Mouse (Mus musculus): ENCODE measurements at regions not wholly inside any gene's neighbourhood (a gene's known extent, or its start where the extent isn't known, plus 50 kb on each side); places are given as distances from the start of the nearest gene placed in this dataset.

DNA sequence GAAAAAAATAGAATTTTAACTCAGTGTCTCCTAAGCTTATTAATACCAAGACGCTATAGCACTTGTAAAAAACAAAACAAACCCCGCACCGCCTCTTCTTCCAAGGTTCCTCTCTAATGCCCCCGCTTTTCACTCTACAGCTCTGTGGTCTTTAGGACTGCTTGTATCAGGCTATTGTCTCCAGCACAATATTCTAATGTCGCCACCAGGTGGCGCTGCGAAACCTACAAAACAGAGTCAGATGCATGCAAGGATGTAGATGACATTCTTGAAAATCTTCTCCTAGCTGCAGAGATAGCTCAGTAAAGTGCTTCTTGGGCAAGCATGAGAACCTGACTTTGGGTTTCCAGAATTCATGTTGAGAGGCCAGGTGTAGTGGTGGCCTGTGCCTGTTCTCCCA is 75.9 kb upstream of the C2cd4b start:
- intact Hi-C loops (cut with DNase I) = loop anchor here (10.0 kb wide), 1 partner anchor 281 kb away; no protein-coding TSS in a partner anchor
- peak; percentile 62 to 64 for DNase-seq (ENCODE audit: extremely low spot score in 1 of 2, low spot score in 2 of 2)

DNA sequence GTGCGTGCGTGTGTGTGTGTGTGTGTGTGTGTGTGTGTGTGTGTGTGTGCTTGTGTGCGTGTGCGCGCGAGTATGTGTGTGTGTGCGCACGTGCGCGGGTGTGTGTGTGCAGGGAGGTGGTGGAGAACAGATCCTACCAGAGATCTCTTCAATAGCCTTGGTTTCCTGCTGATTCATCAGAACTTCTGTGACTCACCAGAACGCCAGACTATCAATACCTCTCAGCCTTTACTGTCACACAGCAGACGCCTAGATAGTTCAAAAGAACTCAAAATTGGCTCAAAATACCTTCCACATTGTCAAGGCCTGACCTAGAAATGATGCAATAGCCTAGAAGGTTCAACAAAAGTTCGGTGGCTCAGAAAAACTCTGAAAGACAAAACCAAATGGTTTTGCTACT is 66.8 kb upstream of the C2cd4b start:
- no peak for DNase-seq (ENCODE audit: extremely low spot score in 1 of 2, low spot score in 2 of 2)
- intact Hi-C loops (cut with DNase I) = no loop called here

DNA sequence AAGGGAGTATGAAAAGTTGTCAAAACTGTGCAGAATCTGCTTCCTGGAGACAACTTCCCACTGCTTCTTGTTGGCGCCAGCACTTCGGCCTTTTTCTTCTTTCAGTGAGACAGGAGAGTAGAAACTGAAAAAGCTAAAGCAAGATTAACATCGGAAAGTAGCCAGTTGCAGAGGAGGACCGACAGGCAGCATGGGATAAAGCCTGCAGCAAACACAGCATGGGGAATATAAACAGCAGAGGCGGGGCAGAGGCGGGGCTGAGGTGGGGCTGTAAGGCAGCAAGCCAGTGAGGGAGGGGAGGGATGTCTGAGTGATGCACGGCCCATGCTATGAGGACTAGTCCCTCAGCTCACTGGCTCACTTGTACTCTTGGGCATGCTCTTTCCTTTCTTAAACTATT is 65.5 kb upstream of the C2cd4b start:
- intact Hi-C loops (cut with DNase I) = no loop called here
- DNase-seq (ENCODE audit: extremely low spot score in 1 of 2, low spot score in 2 of 2) = peak; percentile 24 to 71

DNA sequence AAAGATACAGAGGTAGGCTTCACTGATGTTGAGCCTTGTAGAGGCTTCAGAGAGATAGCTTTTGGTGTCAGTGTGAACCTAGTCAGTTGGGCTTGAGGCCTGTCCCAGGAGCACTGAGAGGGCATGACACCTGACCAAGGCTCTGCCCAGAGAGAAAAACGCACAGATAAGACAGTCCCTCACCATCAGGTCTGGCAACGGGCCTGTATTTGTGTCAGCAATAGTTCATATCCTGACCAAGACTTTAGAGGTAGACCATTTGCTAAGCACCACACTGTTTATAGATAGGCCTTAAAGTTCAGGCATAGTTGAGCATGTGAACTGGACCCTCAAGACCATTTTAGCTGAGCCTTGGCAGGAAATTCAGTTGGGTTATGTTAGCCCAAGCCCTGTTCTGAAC is 60.4 kb upstream of the C2cd4b start:
- intact Hi-C loops (cut with DNase I) = no loop called here

DNA sequence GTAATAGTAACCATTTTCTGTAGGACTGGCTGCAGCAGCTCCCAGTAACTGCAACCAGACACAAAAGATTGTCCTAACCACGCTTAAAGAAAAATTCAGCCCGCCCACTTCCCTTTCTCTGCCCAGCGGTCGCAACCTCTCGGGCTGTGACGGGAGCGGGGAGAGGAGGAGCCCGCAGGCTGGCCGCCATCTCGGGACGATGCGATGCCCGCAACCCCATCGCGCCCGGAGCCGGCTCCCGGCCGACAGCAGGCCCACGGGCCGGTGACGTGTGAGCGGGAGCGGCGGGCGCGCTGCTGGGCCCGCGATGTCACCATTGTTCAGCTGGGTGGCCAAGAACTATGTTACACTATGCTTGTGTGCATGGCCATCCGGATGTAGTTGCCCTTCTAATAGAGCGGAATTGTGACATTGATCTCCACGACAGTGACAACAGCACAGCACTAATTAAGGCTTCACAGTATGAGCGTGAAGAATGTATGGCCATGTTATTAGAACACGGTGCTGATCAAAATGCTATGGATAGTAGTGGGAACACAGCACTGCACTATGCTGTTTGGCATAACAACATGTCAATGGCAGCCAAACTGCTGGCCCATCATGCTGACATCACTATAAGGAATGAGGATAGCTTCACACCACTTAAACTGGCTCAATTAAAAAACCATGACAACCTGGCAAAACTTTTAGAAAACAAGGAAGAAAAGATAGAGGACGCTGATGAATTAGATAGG is 59.2 kb upstream of the C2cd4b start:
- peak in 1 of 2 experiments; percentile 67 for DNase-seq (ENCODE audit: extremely low spot score in 1 of 2, low spot score in 2 of 2)

More for the DNA sequence above, 60.4 kb upstream of the C2cd4b start:
- no peak for DNase-seq (ENCODE audit: extremely low spot score in 1 of 2, low spot score in 2 of 2)

DNA sequence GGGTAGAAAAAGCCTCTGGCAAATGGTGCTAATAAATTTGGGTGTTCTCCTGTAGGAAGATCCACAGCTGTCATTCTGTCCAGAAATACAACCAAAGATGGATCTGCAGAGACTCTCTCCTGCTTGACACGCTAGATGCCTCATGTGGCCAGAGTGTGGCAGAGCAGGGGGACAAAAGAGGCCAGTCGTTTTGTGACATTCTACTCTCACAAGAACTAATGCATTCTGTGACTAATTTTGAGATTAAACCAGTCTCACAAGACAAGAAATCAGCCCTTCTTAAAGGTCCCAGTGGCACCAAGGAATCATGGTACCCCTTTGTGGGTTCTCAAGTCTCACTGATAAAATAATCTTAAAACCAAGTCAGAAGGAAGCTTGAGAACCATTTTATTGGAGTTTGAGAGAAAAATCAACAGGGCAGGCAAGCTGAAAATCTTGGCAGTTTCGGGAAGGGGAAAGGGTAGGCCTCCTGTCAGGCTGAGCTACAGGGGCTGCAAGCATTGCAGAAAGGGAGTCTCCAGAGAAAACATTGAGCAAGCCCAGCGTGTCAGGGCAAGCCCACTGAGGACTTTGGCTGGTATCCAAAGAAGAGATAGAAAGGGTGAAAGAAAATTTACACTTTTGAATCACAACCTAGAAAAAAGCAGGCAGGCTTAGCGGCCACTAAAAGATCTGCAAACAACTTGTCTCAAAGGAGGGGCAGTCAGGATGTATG is 50.8 kb upstream of the C2cd4b start:
- DNase-seq (ENCODE audit: extremely low spot score in 1 of 2, low spot score in 2 of 2) = no peak

More for the DNA sequence above, 59.2 kb upstream of the C2cd4b start:
- intact Hi-C loops (cut with DNase I) = no loop called here

More for the DNA sequence above, 50.8 kb upstream of the C2cd4b start:
- intact Hi-C loops (cut with DNase I) = no loop called here
